Mouse (Mus musculus) gastrocnemius, adult 2 months (tissue): ENCODE measurements around the gene 1700017D01Rik. TPM values are rescaled to one million over a fixed set of nuclear protein-coding genes. Genes with fewer than 3 reads are reported as not detected.
A peak's percentile ranks its signal among the peaks of the same experiment; 100 is the strongest.
"Not testable (repeated sequence)": the region's sequence is repeated elsewhere in the genome, so short reads cannot be mapped to it uniquely, and the experiment has no call there.

Source experiments
- DNase-seq: peaks from one replicate; pipeline ENCODE4 v3.0.0; 2022
- H3K27ac ChIP-seq: fragments of 200-600 bp; 2 replicates; pipeline ENCODE4 v1.8.1; 2022; ENCODE audit warnings: mild to moderate bottlenecking
- H3K4me3 ChIP-seq: fragments of 200-600 bp; 2 replicates; pipeline ENCODE4 v1.8.1; 2022; ENCODE audit warnings: mild to moderate bottlenecking, moderate library complexity
- CTCF ChIP-seq: fragments of 200-600 bp; IDR thresholded peaks from 2 replicates; pipeline ENCODE4 v1.8.1; 2022; ENCODE audit warnings: antibody characterized with exemption, mild to moderate bottlenecking, moderate library complexity
- intact Hi-C: fragments of 180-260 bp; cut with DNase I; formaldehyde crosslinking; loops from one replicate; pipeline ENCODE4 v1.15.1; 2025
- total RNA-seq, 2 experiments: library from RNA; stranded (reverse); gene quantifications; 2 replicates each; pipeline ENCODE4 v1.2.3; 2021

The 1700017D01Rik gene
- total RNA-seq, 2 experiments from 2014 or later, result not detected

DNA sequence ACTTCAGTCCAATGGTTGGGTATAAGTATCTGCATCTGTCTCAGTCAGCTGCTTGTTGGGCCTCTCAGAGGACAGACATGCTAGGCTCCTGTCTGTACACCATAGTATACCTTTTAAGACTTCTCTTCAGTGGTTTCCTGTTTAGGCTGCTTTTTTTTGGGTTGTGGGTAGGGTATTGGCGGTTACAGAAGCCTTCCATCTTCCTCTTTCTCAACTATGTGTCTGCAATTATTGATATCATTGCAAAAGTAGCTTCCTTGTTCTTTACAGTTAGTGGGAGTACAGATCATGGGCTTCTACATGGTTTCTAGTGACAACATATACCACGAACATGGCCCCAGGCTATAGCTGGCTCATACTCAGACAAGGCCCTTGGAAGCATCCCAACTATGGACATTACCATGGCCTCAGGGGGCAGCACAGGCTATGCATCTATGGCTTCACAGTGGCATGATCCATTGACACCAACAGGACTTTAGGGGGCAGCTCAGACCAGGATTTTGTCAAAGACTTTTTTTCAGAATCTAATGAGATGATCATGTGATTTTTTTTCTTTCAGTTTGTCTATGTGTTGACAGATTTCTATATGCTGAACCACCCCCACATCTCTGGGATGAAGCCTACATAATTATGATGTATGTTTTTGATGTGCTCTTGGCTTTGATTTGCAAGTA lies 65.3 kb downstream of the 1700017D01Rik start:
- intact Hi-C loops, result no loop called here
- H3K4me3 ChIP-seq, result no peak overlapping the region
- no peak overlapping the region for H3K27ac ChIP-seq
- TF ChIP-seq CTCF, result no peak
- DNase-seq, result no peak

DNA sequence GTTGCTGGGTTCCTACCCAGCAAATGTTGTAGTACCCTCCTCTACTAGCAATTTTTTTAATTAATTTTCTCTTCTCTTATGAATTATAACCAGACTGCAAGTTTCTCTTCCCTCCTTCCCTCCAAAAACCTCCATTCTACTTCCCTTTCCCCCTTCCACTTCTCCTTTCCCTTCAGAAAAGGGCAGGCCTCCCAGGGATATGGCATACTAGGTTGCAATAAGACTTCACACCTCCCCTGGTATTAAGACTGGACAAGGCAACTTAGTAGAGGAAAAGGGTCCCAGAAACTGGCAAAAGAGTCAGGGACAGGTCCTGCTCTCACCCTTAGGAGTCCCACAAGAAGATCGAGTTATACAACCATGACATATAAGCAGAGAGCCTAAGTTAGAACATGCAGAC lies 69.8 kb downstream of the 1700017D01Rik start:
- intact Hi-C loops, result loop anchor here (5.0 kb wide), 1 partner anchor 41 kb away; no protein-coding TSS in a partner anchor
- no peak overlapping the region for H3K4me3 ChIP-seq
- H3K27ac ChIP-seq, result no peak overlapping the region
- DNase-seq, result no peak
- no peak for TF ChIP-seq CTCF

DNA sequence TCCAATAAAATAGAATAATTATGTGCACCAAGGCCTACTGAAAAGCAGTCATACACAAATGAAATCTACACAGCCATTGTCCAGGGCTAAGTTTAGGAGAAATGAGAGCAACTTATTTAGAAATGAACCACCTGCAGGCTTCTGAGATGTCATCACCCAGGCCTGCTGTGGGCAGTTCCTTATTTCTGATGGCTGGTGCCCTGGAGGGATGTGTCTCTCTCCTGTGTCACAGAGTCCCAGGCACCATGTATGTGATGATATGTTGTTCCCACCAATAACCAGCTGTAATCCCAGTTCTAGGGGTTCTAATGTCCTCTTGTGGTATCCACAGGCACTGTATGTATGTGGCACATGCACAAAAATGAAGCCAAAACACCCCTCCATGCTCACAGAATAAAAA lies 70.7 kb downstream of the 1700017D01Rik start:
- intact Hi-C loops, result loop anchor here (5.0 kb wide), 1 partner anchor 42 kb away; no protein-coding TSS in a partner anchor
- TF ChIP-seq CTCF, result no peak
- DNase-seq, result no peak
- H3K27ac ChIP-seq, result no peak overlapping the region
- no peak overlapping the region for H3K4me3 ChIP-seq

DNA sequence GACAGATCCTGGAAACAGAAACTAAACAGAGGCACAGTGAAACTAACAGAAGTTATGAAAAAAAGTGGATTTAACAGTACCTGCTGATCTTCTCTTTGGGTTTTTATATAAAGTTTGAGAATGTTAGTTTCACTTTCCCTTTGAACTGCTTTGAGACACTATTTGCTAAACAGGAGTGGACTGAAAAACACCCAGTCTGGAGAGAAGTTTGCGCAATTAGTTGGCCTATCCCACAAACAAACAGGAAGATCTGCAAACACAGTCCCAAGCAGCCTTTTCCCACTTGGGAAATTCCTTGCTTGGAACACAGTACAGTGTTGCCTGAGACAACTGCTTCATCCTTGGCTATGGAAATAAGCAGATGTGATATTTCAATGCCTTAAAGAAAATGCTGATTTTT lies 75.0 kb downstream of the 1700017D01Rik start:
- intact Hi-C loops, result not testable (repeated sequence)
- peak; percentile 29 for DNase-seq
- peak overlapping the region; percentile 74 for H3K27ac ChIP-seq
- H3K4me3 ChIP-seq, result peak overlapping the region; percentile 43

DNA sequence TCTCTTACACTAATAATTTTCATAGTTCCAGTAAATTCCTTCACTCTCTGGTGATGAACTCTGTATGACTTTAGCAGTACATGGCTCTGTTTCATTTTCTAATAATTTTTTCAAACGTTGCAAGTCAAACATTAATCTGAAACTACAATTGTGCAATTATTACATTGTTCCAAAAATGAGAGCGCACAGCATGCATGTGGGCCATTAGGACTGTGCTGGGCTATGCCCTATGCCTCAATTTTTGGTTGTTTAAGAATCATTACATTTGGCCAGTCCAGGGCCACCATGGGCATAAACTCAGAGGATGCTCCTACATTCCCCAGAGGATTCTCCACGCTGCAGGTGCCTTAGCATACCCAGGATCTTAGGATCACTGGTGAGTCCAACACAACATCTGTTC lies 77.4 kb downstream of the 1700017D01Rik start:
- H3K4me3 ChIP-seq, result no peak overlapping the region
- no peak for TF ChIP-seq CTCF
- DNase-seq, result no peak
- intact Hi-C loops, result no loop called here
- peak overlapping the region; percentile 41; the same call in 1 of the 2 replicates for H3K27ac ChIP-seq

DNA sequence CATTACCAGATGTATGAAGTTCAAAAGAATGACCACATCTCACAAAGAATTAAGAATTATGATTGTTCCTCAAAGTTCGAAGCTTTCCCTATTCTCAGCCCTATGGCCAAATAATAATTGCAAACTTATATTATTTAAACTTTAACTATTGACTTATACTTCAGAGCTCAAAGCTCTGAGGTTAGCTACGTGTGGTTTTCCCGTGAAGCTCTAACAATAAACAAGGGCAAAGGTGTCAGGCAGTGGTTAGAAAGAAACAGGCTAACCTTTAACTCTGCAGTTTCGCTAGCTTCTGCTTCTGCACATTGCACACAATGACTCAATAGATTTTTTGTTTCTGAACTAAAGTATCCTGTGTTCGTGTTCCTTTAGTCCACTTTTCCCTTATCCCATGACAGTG lies 77.8 kb downstream of the 1700017D01Rik start:
- H3K27ac ChIP-seq, result peak overlapping the region; percentile 41; the same call in 1 of the 2 replicates
- H3K4me3 ChIP-seq, result no peak overlapping the region
- intact Hi-C loops, result no loop called here
- no peak for TF ChIP-seq CTCF
- no peak for DNase-seq

DNA sequence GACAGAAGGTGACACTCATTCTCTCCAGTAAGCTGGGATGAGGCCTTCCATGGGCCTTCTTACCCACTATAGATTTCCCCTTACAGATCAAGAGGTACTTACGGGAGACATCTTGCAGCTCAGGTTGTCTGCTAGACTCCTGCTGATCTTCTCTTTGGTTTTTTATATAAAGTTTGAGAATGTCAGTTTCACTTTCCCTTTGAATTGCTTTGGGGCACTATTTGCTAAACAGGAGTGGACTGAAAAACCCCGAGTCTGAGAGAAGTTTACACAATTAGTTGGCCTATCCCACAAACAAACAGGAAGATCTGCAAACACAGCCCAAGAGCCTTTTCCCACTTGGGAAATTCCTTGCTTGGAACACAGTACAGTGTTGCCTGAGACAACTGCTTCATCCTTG lies 80.4 kb downstream of the 1700017D01Rik start:
- H3K27ac ChIP-seq, result peak overlapping the region; percentile 88
- intact Hi-C loops, result no loop called here
- DNase-seq, result no peak
- peak overlapping the region; percentile 67 for H3K4me3 ChIP-seq
- TF ChIP-seq CTCF, result no peak

DNA sequence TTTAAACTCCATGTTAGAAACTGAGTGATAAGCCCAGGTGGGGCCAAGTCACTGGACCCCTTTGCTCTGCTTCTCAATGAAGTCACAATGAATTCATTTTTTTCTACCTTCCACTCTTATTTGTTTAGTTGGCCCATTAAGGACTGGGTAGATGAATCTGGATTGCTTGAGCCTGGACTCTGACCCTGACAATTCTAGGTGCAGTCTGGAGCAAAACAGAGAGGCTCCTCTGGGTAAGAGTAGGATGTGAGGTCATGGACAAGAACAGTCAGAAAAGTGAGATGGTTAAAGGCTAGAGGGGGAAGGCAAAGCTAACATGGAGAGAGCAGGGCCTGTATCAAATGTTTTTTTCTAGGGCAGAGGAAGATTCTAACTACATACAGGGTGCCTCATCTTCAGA lies 81.2 kb downstream of the 1700017D01Rik start:
- no peak for DNase-seq
- no peak for TF ChIP-seq CTCF
- H3K27ac ChIP-seq, result peak overlapping the region; percentile 88
- H3K4me3 ChIP-seq, result peak overlapping the region; percentile 67
- intact Hi-C loops, result no loop called here

DNA sequence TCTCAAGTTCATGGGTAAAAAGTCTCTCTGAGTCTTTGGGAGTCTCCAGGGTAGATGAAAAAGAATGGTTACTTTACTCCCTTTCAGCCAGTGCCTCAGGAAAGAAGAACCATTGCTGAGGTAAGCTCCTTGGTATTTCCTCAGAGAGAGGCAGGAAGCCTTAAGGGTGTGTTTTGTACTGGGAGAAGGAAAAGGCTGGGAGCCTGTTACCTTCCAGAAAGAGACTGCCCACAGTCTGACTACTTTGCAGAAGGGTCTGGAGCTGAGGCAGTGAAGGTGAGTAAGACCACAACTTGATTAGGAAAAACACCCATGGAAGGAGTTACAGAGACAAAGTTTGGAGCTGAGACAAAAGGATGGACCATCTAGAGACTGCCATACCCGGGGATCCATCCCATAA lies 82.2 kb downstream of the 1700017D01Rik start:
- intact Hi-C loops, result no loop called here
- H3K4me3 ChIP-seq, result peak overlapping the region; percentile 67

DNA sequence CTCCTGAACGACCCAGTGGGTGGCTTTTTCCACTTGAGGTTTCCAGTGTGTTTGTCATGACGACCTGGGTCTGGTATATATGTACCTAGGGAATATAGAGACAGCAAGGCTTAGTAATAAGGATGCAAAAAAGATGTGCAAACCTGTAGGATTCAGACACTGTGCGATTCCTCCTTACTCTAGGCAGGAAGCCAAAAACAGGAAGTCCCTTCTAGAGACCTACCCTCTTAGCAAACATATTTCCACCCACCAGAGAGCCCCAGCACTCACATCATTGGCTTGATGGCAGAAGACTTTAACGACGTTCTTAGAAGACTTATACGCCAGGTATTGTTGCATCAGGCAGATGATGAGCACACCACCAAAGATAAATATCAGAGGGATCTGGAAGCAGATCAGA lies 82.7 kb downstream of the 1700017D01Rik start:
- no peak for DNase-seq
- H3K27ac ChIP-seq, result peak overlapping the region; percentile 88
- H3K4me3 ChIP-seq, result peak overlapping the region; percentile 67
- intact Hi-C loops, result no loop called here
- no peak for TF ChIP-seq CTCF

More for the DNA sequence above, 82.2 kb downstream of the 1700017D01Rik start:
- no peak for TF ChIP-seq CTCF
- no peak for DNase-seq
- peak overlapping the region; percentile 88 for H3K27ac ChIP-seq

Other genes starting within 250 kb of the 1700017D01Rik start
- 100 to 1,000 TPM; 227 to 255 TPM for gene Tmem109, start 248.9 kb downstream of the 1700017D01Rik start, total RNA-seq
- gene Prpf19, start 235.6 kb downstream of the 1700017D01Rik start, total RNA-seq, result 100 to 1,000 TPM; 150 to 184 TPM
- gene Zp1, start 210.2 kb downstream of the 1700017D01Rik start, total RNA-seq, result not detected
- not detected for gene Ptgdr2, start 193.7 kb downstream of the 1700017D01Rik start, total RNA-seq
- 10 to 100 TPM; 13.2 to 16.5 TPM for gene Ccdc86, start 181.6 kb downstream of the 1700017D01Rik start, total RNA-seq
- gene Ms4a10, start 156.2 kb downstream of the 1700017D01Rik start, total RNA-seq, result not detected
- not detected for gene Ms4a15, start 137.6 kb downstream of the 1700017D01Rik start, total RNA-seq
- not detected for gene Ms4a18, start 112.8 kb downstream of the 1700017D01Rik start, total RNA-seq
- gene Ms4a8a, start 49.8 kb downstream of the 1700017D01Rik start, total RNA-seq, result 1 to 10 TPM in 1 of 2 experiments, under 1 TPM in 1; 0.66 to 1.3 TPM
- gene 1700025F22Rik, start 34.4 kb upstream of the 1700017D01Rik start, total RNA-seq, result not detected
- gene Ms4a13, start 65.9 kb upstream of the 1700017D01Rik start, total RNA-seq, result not detected
- not detected for gene Ms4a12, start 101.6 kb upstream of the 1700017D01Rik start, total RNA-seq
- not detected for gene Ms4a1, start 135.4 kb upstream of the 1700017D01Rik start, total RNA-seq
- gene Ms4a5, start 153.0 kb upstream of the 1700017D01Rik start, total RNA-seq, result not detected
- gene Ms4a14, start 183.6 kb upstream of the 1700017D01Rik start, total RNA-seq, result not detected
- gene Ms4a7, start 205.3 kb upstream of the 1700017D01Rik start, total RNA-seq, result under 1 TPM; 0.17 to 0.23 TPM
- 1 to 10 TPM; 1.5 to 4.2 TPM for gene Ms4a4a, start 244.6 kb upstream of the 1700017D01Rik start, total RNA-seq